Mouse (Mus musculus) lung, postnatal 36 days (tissue): ENCODE measurements at regions not wholly inside any gene's neighbourhood (a gene's known extent, or its start where the extent isn't known, plus 50 kb on each side); places are given as distances from the start of the nearest gene placed in this dataset.
A peak's percentile ranks its signal among the peaks of the same experiment; 100 is the strongest.

ENCODE experiments used
- DNase-seq: peaks from one replicate; pipeline ENCODE4 v3.0.0; 2022; ENCODE audit warnings: mixed read lengths

- no peak for DNase-seq
Observed at GRCm38 (mm10) chr17:51986920-51987319, 153.8 kb upstream of the Satb1 start.

GRCm38 (mm10) chr17:51986212-51986611 lies 153.1 kb upstream of the Satb1 start:
- DNase-seq, result no peak

- DNase-seq, result no peak
Observed at GRCm38 (mm10) chr17:51979126-51979525, 146.0 kb upstream of the Satb1 start.

- DNase-seq, result peak; percentile 3
Observed at GRCm38 (mm10) chr17:51971444-51971843, 138.4 kb upstream of the Satb1 start.

GRCm38 (mm10) chr17:51966573-51967284 lies 133.6 kb upstream of the Satb1 start:
- no peak for DNase-seq

- DNase-seq, result no peak
Observed at GRCm38 (mm10) chr17:51962529-51963110, 129.5 kb upstream of the Satb1 start.

GRCm38 (mm10) chr17:51961337-51961736 lies 128.2 kb upstream of the Satb1 start:
- no peak for DNase-seq

GRCm38 (mm10) chr17:51956275-51956674 lies 123.2 kb upstream of the Satb1 start:
- no peak for DNase-seq

GRCm38 (mm10) chr17:51937707-51938106 lies 104.6 kb upstream of the Satb1 start:
- DNase-seq, result no peak

- no peak for DNase-seq
Observed at GRCm38 (mm10) chr17:51936071-51936470, 103.0 kb upstream of the Satb1 start.

- no peak for DNase-seq
Observed at GRCm38 (mm10) chr17:51926392-51926791, 93.3 kb upstream of the Satb1 start.

GRCm38 (mm10) chr17:51907031-51907430 lies 73.9 kb upstream of the Satb1 start:
- no peak for DNase-seq

- DNase-seq, result no peak
Observed at GRCm38 (mm10) chr17:51906418-51906817, 73.3 kb upstream of the Satb1 start.

GRCm38 (mm10) chr17:51903885-51904284 lies 70.8 kb upstream of the Satb1 start:
- peak; percentile 32 for DNase-seq

- no peak for DNase-seq
Observed at GRCm38 (mm10) chr17:51899376-51899775, 66.3 kb upstream of the Satb1 start.

GRCm38 (mm10) chr17:51896160-51896559 lies 63.1 kb upstream of the Satb1 start:
- DNase-seq, result no peak

GRCm38 (mm10) chr17:51894278-51894677 lies 61.2 kb upstream of the Satb1 start:
- DNase-seq, result no peak

GRCm38 (mm10) chr17:51892856-51893255 lies 59.8 kb upstream of the Satb1 start:
- no peak for DNase-seq

GRCm38 (mm10) chr17:51892159-51892558 lies 59.1 kb upstream of the Satb1 start:
- DNase-seq, result no peak
